Mouse (Mus musculus): Measurements from ENCODE around the gene Gpr137c. TPM values are rescaled to one million over a fixed set of nuclear protein-coding genes. Genes with fewer than 3 reads are reported as not detected.

Gene Gpr137c
- 0.09 and 0.10 TPM in 2 replicates for polyA plus RNA-seq (2015; fragmentation: Nextera tagmentation; extraction: Ambion mirVana)

- Histone ChIP-seq H3K36me3 (no peaks in the 10 kb centered on the region), H3K27me3 (peaks cover 32% of the 10 kb centered on the region), H3K4me3 (replicated peaks) (peak within 1 kb of the TSS; percentile 69), H3K4me1 (replicated peaks) (peaks cover 23% of the 10 kb centered on the region), H3K9ac (peak within 1 kb of the TSS; percentile 73), H3K4me2 (peak within 1 kb of the TSS; percentile 95), H3K27ac (peak within 1 kb of the TSS; percentile 43), H3K9me3 (replicated peaks) (no peaks in the 10 kb centered on the region)
- peak; percentile 95 for DNase-seq
- under 1% methylated on average over 49 of the region's 86 CpGs for WGBS (ENCODE audit: insufficient replicate concordance)
- ATAC-seq (ENCODE audit: low read depth), result peak; percentile 97
Measured at GRCm38 (mm10) chr14:45219281-45220089, at the start of gene Gpr137c. Gene Gpr137c, plus strand, starts transcription at chr14:45219717.

- Histone ChIP-seq H3K4me3 (replicated peaks) (no peak overlapping the region), H3K9ac (no peak overlapping the region), H3K4me1 (replicated peaks) (no peaks in the 10 kb centered on the region), H3K27me3 (no peaks in the 10 kb centered on the region), H3K36me3 (no peaks in the 10 kb centered on the region), H3K9me3 (replicated peaks) (no peaks in the 10 kb centered on the region), H3K4me2 (no peak overlapping the region), H3K27ac (no peak overlapping the region)
- ATAC-seq (ENCODE audit: low read depth), result no peak
- WGBS (ENCODE audit: insufficient replicate concordance), result 75% methylated on average over 5 of the region's 5 CpGs
- DNase-seq, result no peak
Measured at GRCm38 (mm10) chr14:45172260-45172659, 47.3 kb upstream of the Gpr137c start.

DNA sequence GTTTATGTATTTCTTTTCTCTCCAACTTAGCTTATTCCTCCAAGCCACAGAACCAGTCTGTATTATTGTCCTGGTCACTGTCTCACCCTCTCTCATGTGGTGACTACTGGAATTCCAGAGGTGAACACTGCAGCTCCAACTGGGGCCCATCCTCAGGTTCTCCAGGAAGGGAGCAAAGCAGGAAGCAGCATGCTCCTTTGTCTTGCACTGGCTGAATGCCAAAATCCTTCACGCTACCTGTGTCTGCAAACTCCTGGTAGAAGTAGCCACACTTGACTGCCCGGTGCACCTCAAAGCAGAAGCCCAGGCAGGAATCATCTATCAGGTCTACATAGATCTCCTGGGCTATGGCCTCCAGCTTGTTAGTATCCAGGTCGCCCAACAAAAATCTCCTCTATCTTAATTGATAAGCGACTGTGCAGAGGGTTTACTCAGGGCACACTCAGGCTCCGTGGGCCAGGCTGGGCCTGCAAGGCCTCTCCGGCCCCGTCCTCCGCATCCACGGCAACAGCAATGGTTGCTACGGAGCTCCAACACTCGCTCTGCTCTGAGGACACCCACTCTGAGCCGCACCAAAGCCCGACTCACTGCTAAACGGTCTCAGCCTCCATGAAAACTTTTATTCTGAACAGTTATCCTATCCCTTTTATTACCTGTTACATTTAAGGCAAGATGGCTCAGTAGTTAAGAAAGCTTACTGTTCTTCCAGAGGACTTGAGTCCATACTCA, 44.3 kb upstream of the Gpr137c start:
- DNase-seq (no peak), ATAC-seq (ENCODE audit: low read depth) (no peak)
- H3K36me3 ChIP-seq, result no peaks in the 10 kb centered on the region
- 76% methylated on average over 14 of the region's 14 CpGs for WGBS (ENCODE audit: insufficient replicate concordance)
- no peaks in the 10 kb centered on the region for H3K27me3 ChIP-seq
- no peak overlapping the region for H3K9ac ChIP-seq
- no peak overlapping the region for H3K27ac ChIP-seq
- H3K9me3 ChIP-seq (replicated peaks), result no peaks in the 10 kb centered on the region
- H3K4me3 ChIP-seq (replicated peaks), result no peak overlapping the region
- H3K4me1 ChIP-seq (replicated peaks), result no peaks in the 10 kb centered on the region
- H3K4me2 ChIP-seq, result no peak overlapping the region

GRCm38 (mm10) chr14:45179186-45179585, 40.3 kb upstream of the Gpr137c start:
- no peak overlapping the region for H3K27ac ChIP-seq
- ATAC-seq (ENCODE audit: low read depth), result no peak
- no peaks in the 10 kb centered on the region for H3K4me1 ChIP-seq (replicated peaks)

GRCm38 (mm10) chr14:45179606-45180005, 39.9 kb upstream of the Gpr137c start:
- DNase-seq (no peak), ATAC-seq (ENCODE audit: low read depth) (no peak)
- Histone ChIP-seq H3K9ac (no peak overlapping the region), H3K36me3 (no peaks in the 10 kb centered on the region), H3K4me1 (replicated peaks) (no peaks in the 10 kb centered on the region), H3K27ac (no peak overlapping the region), H3K4me3 (replicated peaks) (no peak overlapping the region), H3K27me3 (no peaks in the 10 kb centered on the region), H3K9me3 (replicated peaks) (no peaks in the 10 kb centered on the region), H3K4me2 (no peak overlapping the region)
- 55% methylated on average over 2 of the region's 2 CpGs for WGBS (ENCODE audit: insufficient replicate concordance)

More at GRCm38 (mm10) chr14:45179186-45179585, 40.3 kb upstream of the Gpr137c start:
- no peak for DNase-seq
- Histone ChIP-seq H3K9me3 (replicated peaks) (no peaks in the 10 kb centered on the region), H3K27me3 (no peaks in the 10 kb centered on the region), H3K4me2 (no peak overlapping the region), H3K4me3 (replicated peaks) (no peak overlapping the region), H3K36me3 (no peaks in the 10 kb centered on the region), H3K9ac (no peak overlapping the region)
- 55% methylated on average over 2 of the region's 2 CpGs for WGBS (ENCODE audit: insufficient replicate concordance)

- H3K27ac ChIP-seq, result no peak overlapping the region
- H3K9ac ChIP-seq, result no peak overlapping the region
- 43% methylated on average over 4 of the region's 4 CpGs for WGBS (ENCODE audit: insufficient replicate concordance)
- ATAC-seq (ENCODE audit: low read depth) (no peak), DNase-seq (no peak)
- no peaks in the 10 kb centered on the region for H3K4me1 ChIP-seq (replicated peaks)
- H3K36me3 ChIP-seq, result no peaks in the 10 kb centered on the region
- no peak overlapping the region for H3K4me3 ChIP-seq (replicated peaks)
- no peak overlapping the region for H3K4me2 ChIP-seq
- H3K9me3 ChIP-seq (replicated peaks), result no peaks in the 10 kb centered on the region
- no peaks in the 10 kb centered on the region for H3K27me3 ChIP-seq
Measured at GRCm38 (mm10) chr14:45181611-45182010, 37.9 kb upstream of the Gpr137c start.

- no peaks in the 10 kb centered on the region for H3K27me3 ChIP-seq
- no peak for ATAC-seq (ENCODE audit: low read depth)
- H3K27ac ChIP-seq, result no peak overlapping the region
- no peaks in the 10 kb centered on the region for H3K9me3 ChIP-seq (replicated peaks)
- WGBS (ENCODE audit: insufficient replicate concordance), result 66% methylated on average over 2 of the region's 2 CpGs
- no peak for DNase-seq
- no peak overlapping the region for H3K9ac ChIP-seq
- H3K4me2 ChIP-seq, result no peak overlapping the region
- no peak overlapping the region for H3K4me3 ChIP-seq (replicated peaks)
- H3K36me3 ChIP-seq, result no peaks in the 10 kb centered on the region
- H3K4me1 ChIP-seq (replicated peaks), result no peaks in the 10 kb centered on the region
Measured at GRCm38 (mm10) chr14:45190999-45191398, 28.5 kb upstream of the Gpr137c start.

DNA sequence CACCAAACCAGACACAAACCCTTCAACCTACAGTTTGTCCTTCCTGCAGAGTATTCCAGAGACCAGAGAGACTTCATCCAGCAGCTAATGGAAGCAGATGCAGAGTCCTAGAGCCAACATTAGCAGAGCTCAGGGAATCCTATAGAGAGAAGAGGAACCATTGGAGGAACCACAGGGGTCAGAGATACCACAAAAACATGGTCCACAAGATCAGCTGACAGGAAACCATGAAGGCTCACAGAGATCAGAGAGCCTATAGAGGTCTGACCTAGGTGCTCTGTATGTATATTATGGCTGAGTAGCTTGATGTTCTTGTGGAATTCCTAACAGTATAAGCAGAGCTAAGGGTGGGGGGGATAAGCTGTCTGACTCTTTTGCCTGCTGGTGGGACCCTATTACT, 18.9 kb upstream of the Gpr137c start:
- Histone ChIP-seq H3K36me3 (no peaks in the 10 kb centered on the region), H3K9ac (no peak overlapping the region), H3K4me2 (no peak overlapping the region), H3K9me3 (replicated peaks) (no peaks in the 10 kb centered on the region), H3K27me3 (no peaks in the 10 kb centered on the region), H3K27ac (no peak overlapping the region), H3K4me3 (replicated peaks) (no peak overlapping the region), H3K4me1 (replicated peaks) (no peaks in the 10 kb centered on the region)
- DNase-seq (no peak), ATAC-seq (ENCODE audit: low read depth) (no peak)

- H3K9ac ChIP-seq, result no peak overlapping the region
- ATAC-seq (ENCODE audit: low read depth) (no peak), DNase-seq (no peak)
- H3K27me3 ChIP-seq, result no peaks in the 10 kb centered on the region
- H3K36me3 ChIP-seq, result no peaks in the 10 kb centered on the region
- no peak overlapping the region for H3K27ac ChIP-seq
- WGBS (ENCODE audit: insufficient replicate concordance), result 67% methylated on average over 4 of the region's 4 CpGs
- H3K4me1 ChIP-seq (replicated peaks), result no peaks in the 10 kb centered on the region
- no peak overlapping the region for H3K4me2 ChIP-seq
- no peaks in the 10 kb centered on the region for H3K9me3 ChIP-seq (replicated peaks)
- H3K4me3 ChIP-seq (replicated peaks), result no peak overlapping the region
Measured at GRCm38 (mm10) chr14:45210683-45211082, 8.8 kb upstream of the Gpr137c start.

DNA sequence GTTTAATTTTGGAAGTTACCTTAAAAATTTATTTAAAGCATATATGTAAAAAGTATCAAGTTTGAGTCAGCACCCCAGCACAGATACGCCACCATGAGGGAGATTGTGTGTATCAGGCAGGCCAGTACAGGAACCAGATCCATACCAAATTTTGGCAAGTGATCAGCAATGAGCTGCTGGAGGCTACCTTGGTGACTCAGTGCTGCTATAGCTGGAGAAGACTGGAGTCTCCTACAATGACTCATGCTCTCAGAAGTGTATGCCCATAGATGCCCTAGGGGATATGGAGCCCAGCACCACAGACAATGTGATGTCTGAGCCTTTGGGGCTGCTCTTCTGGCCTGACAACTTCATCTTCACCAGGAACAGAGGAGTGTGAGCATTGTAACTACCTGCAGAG, 8.1 kb upstream of the Gpr137c start:
- no peaks in the 10 kb centered on the region for H3K4me1 ChIP-seq (replicated peaks)
- H3K36me3 ChIP-seq, result no peaks in the 10 kb centered on the region
- DNase-seq (no peak), ATAC-seq (ENCODE audit: low read depth) (no peak)
- no peaks in the 10 kb centered on the region for H3K9me3 ChIP-seq (replicated peaks)
- WGBS (ENCODE audit: insufficient replicate concordance), result 69% methylated on average over 1 of the region's 1 CpGs
- H3K27me3 ChIP-seq, result no peaks in the 10 kb centered on the region
- no peak overlapping the region for H3K9ac ChIP-seq
- H3K4me2 ChIP-seq, result no peak overlapping the region
- no peak overlapping the region for H3K4me3 ChIP-seq (replicated peaks)
- no peak overlapping the region for H3K27ac ChIP-seq

GRCm38 (mm10) chr14:45216711-45217340, 2.7 kb upstream of the Gpr137c start:
- Histone ChIP-seq H3K4me3 (replicated peaks) (no peak overlapping the region), H3K4me1 (replicated peaks) (peaks cover 23% of the 10 kb centered on the region), H3K9me3 (replicated peaks) (no peaks in the 10 kb centered on the region), H3K27ac (no peak overlapping the region), H3K9ac (no peak overlapping the region), H3K4me2 (no peak overlapping the region), H3K27me3 (peaks cover 30% of the 10 kb centered on the region), H3K36me3 (no peaks in the 10 kb centered on the region)
- WGBS (ENCODE audit: insufficient replicate concordance), result 81% methylated on average over 9 of the region's 9 CpGs
- no peak for DNase-seq
- no peak for ATAC-seq (ENCODE audit: low read depth)

All from liver, embryonic 13.5 days (tissue).